Mouse (Mus musculus) kidney, adult 18-20 months (tissue): ENCODE measurements at regions not wholly inside any gene's neighbourhood (a gene's known extent, or its start where the extent isn't known, plus 50 kb on each side); places are given as distances from the start of the nearest gene placed in this dataset.

Experiments
- DNase-seq: peaks from one replicate; pipeline ENCODE4 v3.0.0; 2021

GRCm38 (mm10) chr4:25488479-25489069, 207.0 kb upstream of the Ufl1 start:
- DNase-seq, result no peak

- no peak for DNase-seq
Observed at GRCm38 (mm10) chr4:25483621-25483933, 202.0 kb upstream of the Ufl1 start.

GRCm38 (mm10) chr4:25482933-25483620, 201.5 kb upstream of the Ufl1 start:
- peak; percentile 12 for DNase-seq

GRCm38 (mm10) chr4:25473026-25473425, 191.4 kb upstream of the Ufl1 start:
- no peak for DNase-seq

GRCm38 (mm10) chr4:25466490-25466889, 184.9 kb upstream of the Ufl1 start:
- no peak for DNase-seq

- no peak for DNase-seq
Observed at GRCm38 (mm10) chr4:25464792-25465590, 183.4 kb upstream of the Ufl1 start.

GRCm38 (mm10) chr4:25464069-25464468, 182.4 kb upstream of the Ufl1 start:
- no peak for DNase-seq

- DNase-seq, result no peak
Observed at GRCm38 (mm10) chr4:25460127-25460526, 178.5 kb upstream of the Ufl1 start.

- DNase-seq, result no peak
Observed at GRCm38 (mm10) chr4:25454752-25455151, 173.1 kb upstream of the Ufl1 start.

GRCm38 (mm10) chr4:25453127-25453806, 171.6 kb upstream of the Ufl1 start:
- no peak for DNase-seq

GRCm38 (mm10) chr4:25451865-25452264, 170.2 kb upstream of the Ufl1 start:
- DNase-seq, result no peak

GRCm38 (mm10) chr4:25432203-25432602, 150.6 kb upstream of the Ufl1 start:
- DNase-seq, result no peak

GRCm38 (mm10) chr4:25416330-25416729, 134.7 kb upstream of the Ufl1 start:
- DNase-seq, result no peak

- DNase-seq, result no peak
Observed at GRCm38 (mm10) chr4:25410440-25410839, 128.8 kb upstream of the Ufl1 start.

- DNase-seq, result no peak
Observed at GRCm38 (mm10) chr4:25408696-25409448, 127.3 kb upstream of the Ufl1 start.

GRCm38 (mm10) chr4:25407842-25408241, 126.2 kb upstream of the Ufl1 start:
- no peak for DNase-seq

- no peak for DNase-seq
Observed at GRCm38 (mm10) chr4:25389542-25389941, 107.9 kb upstream of the Ufl1 start.

- peak; percentile 16 for DNase-seq
Observed at GRCm38 (mm10) chr4:25372041-25372440, 90.4 kb upstream of the Ufl1 start.

- no peak for DNase-seq
Observed at GRCm38 (mm10) chr4:25364402-25364801, 82.8 kb upstream of the Ufl1 start.

- DNase-seq, result no peak
Observed at GRCm38 (mm10) chr4:25337638-25338037, 56.0 kb upstream of the Ufl1 start.
